Mouse (Mus musculus) heart, embryonic 14.5 days (tissue): ENCODE results near the gene Rab33b. TPM values are rescaled to one million over a fixed set of nuclear protein-coding genes. Genes with fewer than 3 reads are reported as not detected.

ENCODE experiments used
- polyA plus RNA-seq: library from polyadenylated mRNA; unstranded; fragments of >200 nt; fragmentation: Nextera tagmentation; extraction: Ambion mirVana; gene quantifications from 2 replicates; pipeline ENCODE4 v1.2.1, GENCODE M21; 2014

The Rab33b gene
- polyA plus RNA-seq, 1 experiment from 2014 or later = 14.1 TPM

Other genes with a start within 250 kb of the Rab33b start
- gene Elf2, start 143.3 kb upstream of the Rab33b start, polyA plus RNA-seq = 60.7 and 62.8 TPM in 2 replicates
- 7.7 and 8.6 TPM in 2 replicates for gene Mgarp, start 87.2 kb upstream of the Rab33b start, polyA plus RNA-seq
- gene Ndufc1, start 74.9 kb upstream of the Rab33b start, polyA plus RNA-seq = 1,752 and 1,832 TPM in 2 replicates
- 28.9 and 30.7 TPM in 2 replicates for gene Naa15, start 68.8 kb upstream of the Rab33b start, polyA plus RNA-seq
- 6.3 and 6.6 TPM in 2 replicates for gene Setd7, start 77.0 kb downstream of the Rab33b start, polyA plus RNA-seq
- 3.0 and 5.1 TPM in 2 replicates for gene Mgst2, start 176.4 kb downstream of the Rab33b start, polyA plus RNA-seq